Mouse (Mus musculus) ES-Bruce4 (cell line): ENCODE results near the gene Tas2r135. TPM values are rescaled to one million over a fixed set of nuclear protein-coding genes. Genes with fewer than 3 reads are reported as not detected.

Experiments used
- H3K27ac ChIP-seq: 2 replicates; pipeline ENCODE4 v1.5.1; 2012; ENCODE audit warnings: low read length, inconsistent platforms; ENCODE audit not compliant: insufficient read depth
- H3K27me3 ChIP-seq: 2 replicates; pipeline ENCODE4 v1.6.1; 2012; ENCODE audit warnings: mild to moderate bottlenecking, low read length, inconsistent platforms; ENCODE audit not compliant: control insufficient read depth, poor library complexity, insufficient read depth, severe bottlenecking
- H3K36me3 ChIP-seq: 2 replicates; pipeline ENCODE4 v1.6.1; 2012; ENCODE audit warnings: inconsistent platforms, mild to moderate bottlenecking, low read length, moderate library complexity; ENCODE audit not compliant: control insufficient read depth, poor library complexity, insufficient read depth, severe bottlenecking
- H3K4me1 ChIP-seq: one replicate; pipeline ENCODE4 v1.8.1; 2011; ENCODE audit warnings: low read length; ENCODE audit not compliant: control insufficient read depth, insufficient read depth
- H3K4me3 ChIP-seq: 2 replicates; pipeline ENCODE4 v1.5.1; 2011; ENCODE audit warnings: low read depth, mild to moderate bottlenecking, low read length
- H3K9ac ChIP-seq: 2 replicates; pipeline ENCODE4 v1.6.1; 2012; ENCODE audit warnings: low read depth, mild to moderate bottlenecking, inconsistent platforms; ENCODE audit not compliant: poor library complexity, severe bottlenecking
- H3K9me3 ChIP-seq: replicated peaks from 2 replicates; pipeline ENCODE4 v1.6.1; 2012; ENCODE audit warnings: mild to moderate bottlenecking, low read length, inconsistent platforms; ENCODE audit not compliant: control insufficient read depth, poor library complexity, insufficient read depth, severe bottlenecking
- CTCF ChIP-seq: IDR thresholded peaks from one replicate; pipeline ENCODE4 v1.8.1; 2011; ENCODE audit warnings: low read depth, low read length
- EP300 ChIP-seq: IDR thresholded peaks from 2 replicates; pipeline ENCODE4 v1.6.1; 2011; ENCODE audit warnings: low read depth, low read length; ENCODE audit not compliant: insufficient read depth
- POLR2A ChIP-seq: IDR thresholded peaks from one replicate; pipeline ENCODE4 v1.8.1; 2011; ENCODE audit warnings: low read length; ENCODE audit not compliant: insufficient read depth
- polyA plus RNA-seq: library from polyadenylated mRNA; stranded (reverse); fragments of >200 nt; gene quantifications from 2 replicates; pipeline ENCODE4 v1.2.4, GENCODE M21; 2011; ENCODE audit warnings: low read depth; ENCODE audit not compliant: missing spikeins, insufficient read depth, insufficient read length

The Tas2r135 gene
- polyA plus RNA-seq, 1 experiment = not detected

- no peaks in the 10 kb centered on the region for H3K27me3 ChIP-seq
- H3K27ac ChIP-seq = no peak overlapping the region
- H3K9me3 ChIP-seq = no peaks in the 10 kb centered on the region
- no peak overlapping the region for H3K9ac ChIP-seq
- TF ChIP-seq EP300 (no peak), POLR2A (no peak), CTCF (no peak)
- H3K36me3 ChIP-seq = no peaks in the 10 kb centered on the region
- H3K4me1 ChIP-seq = no peaks in the 10 kb centered on the region
- H3K4me3 ChIP-seq = no peak overlapping the region
Measured at GRCm38 (mm10) chr6:42364607-42365006, 40.6 kb upstream of the Tas2r135 start.

- Histone ChIP-seq H3K9me3 (no peaks in the 10 kb centered on the region), H3K9ac (no peak overlapping the region), H3K4me1 (no peaks in the 10 kb centered on the region), H3K36me3 (no peaks in the 10 kb centered on the region), H3K27me3 (no peaks in the 10 kb centered on the region), H3K27ac (no peak overlapping the region), H3K4me3 (no peak overlapping the region)
- TF ChIP-seq CTCF (no peak), POLR2A (no peak), EP300 (no peak)
Measured at GRCm38 (mm10) chr6:42365215-42365614, 40.0 kb upstream of the Tas2r135 start.

- Histone ChIP-seq H3K9ac (no peak overlapping the region), H3K27me3 (no peaks in the 10 kb centered on the region), H3K9me3 (no peaks in the 10 kb centered on the region), H3K4me1 (no peaks in the 10 kb centered on the region), H3K4me3 (no peak overlapping the region), H3K27ac (no peak overlapping the region), H3K36me3 (no peaks in the 10 kb centered on the region)
- TF ChIP-seq POLR2A = no peak
- TF ChIP-seq CTCF = no peak
- TF ChIP-seq EP300 = no peak
Measured at GRCm38 (mm10) chr6:42369870-42370269, 35.4 kb upstream of the Tas2r135 start.

- no peaks in the 10 kb centered on the region for H3K27me3 ChIP-seq
- H3K9me3 ChIP-seq = no peaks in the 10 kb centered on the region
- H3K27ac ChIP-seq = no peak overlapping the region
- H3K36me3 ChIP-seq = no peaks in the 10 kb centered on the region
- H3K4me1 ChIP-seq = no peaks in the 10 kb centered on the region
- H3K9ac ChIP-seq = no peak overlapping the region
- TF ChIP-seq CTCF (no peak), POLR2A (no peak), EP300 (no peak)
- H3K4me3 ChIP-seq = no peak overlapping the region
Measured at GRCm38 (mm10) chr6:42370630-42371363, 34.4 kb upstream of the Tas2r135 start.

GRCm38 (mm10) chr6:42372001-42372400, 33.2 kb upstream of the Tas2r135 start:
- Histone ChIP-seq H3K4me1 (no peaks in the 10 kb centered on the region), H3K9me3 (no peaks in the 10 kb centered on the region), H3K9ac (no peak overlapping the region), H3K27ac (no peak overlapping the region), H3K4me3 (peak overlapping the region; percentile 64), H3K27me3 (no peaks in the 10 kb centered on the region), H3K36me3 (no peaks in the 10 kb centered on the region)
- TF ChIP-seq CTCF = no peak

- no peaks in the 10 kb centered on the region for H3K4me1 ChIP-seq
- H3K4me3 ChIP-seq = peak overlapping the region; percentile 64
- H3K27ac ChIP-seq = no peak overlapping the region
- H3K27me3 ChIP-seq = no peaks in the 10 kb centered on the region
- H3K36me3 ChIP-seq = no peaks in the 10 kb centered on the region
- H3K9ac ChIP-seq = peak overlapping the region; percentile 65
- no peak for TF ChIP-seq POLR2A
- TF ChIP-seq EP300 = no peak
- no peak for TF ChIP-seq CTCF
- H3K9me3 ChIP-seq = no peaks in the 10 kb centered on the region
Measured at GRCm38 (mm10) chr6:42372421-42372815, 32.8 kb upstream of the Tas2r135 start.
